Mouse (Mus musculus) G1E (cell line): Measurements from ENCODE around the gene Gpc1.

Experiments
- CTCF ChIP-seq: IDR thresholded peaks from 2 replicates; pipeline ENCODE4 v1.5.1; 2012; ENCODE audit warnings: low read depth, low read length, inconsistent platforms, mixed read lengths
- GATA1 ChIP-seq: IDR thresholded peaks from 2 replicates; pipeline ENCODE4 v1.6.1; 2012; ENCODE audit warnings: borderline replicate concordance, low read length, inconsistent platforms, mixed read lengths
- GATA2 ChIP-seq: IDR thresholded peaks from 2 replicates; pipeline ENCODE4 v1.6.1; 2012; ENCODE audit warnings: low read depth, low read length, inconsistent platforms, borderline replicate concordance
- POLR2AphosphoS5 ChIP-seq: IDR thresholded peaks from 2 replicates; pipeline ENCODE4 v1.6.1; 2012; ENCODE audit warnings: low read depth, low read length, inconsistent platforms; ENCODE audit not compliant: insufficient replicate concordance

DNA sequence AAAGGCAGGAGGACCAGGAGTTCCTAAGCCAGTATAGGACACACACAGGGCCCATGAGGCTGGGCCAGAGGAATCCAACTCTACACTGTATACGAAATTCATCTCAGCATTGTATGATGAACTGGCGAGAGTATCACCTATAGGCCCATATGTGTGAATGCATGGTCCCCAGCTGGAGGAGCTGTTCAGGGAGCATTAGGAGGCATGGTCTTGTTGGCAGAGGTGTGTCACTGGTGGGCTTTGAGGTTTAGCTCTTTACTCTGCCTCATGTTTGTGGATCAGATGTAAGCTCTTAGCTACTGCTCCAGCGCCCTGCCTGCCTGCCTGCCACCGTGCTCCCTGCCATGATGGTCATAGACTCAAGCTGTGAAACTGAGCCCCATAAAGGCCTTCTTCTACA lies 31.8 kb downstream of the Gpc1 start:
- TF ChIP-seq GATA2 (no peak), CTCF (no peak), POLR2AphosphoS5 (no peak), GATA1 (no peak)
